Mouse (Mus musculus) small intestine, adult 2 months (tissue): Measurements from ENCODE around the gene Aff4.

Experiments
- CTCF ChIP-seq: fragments of 200-500 bp; IDR thresholded peaks from 2 replicates; pipeline ENCODE4 v1.5.1; 2012; ENCODE audit warnings: low read depth, mild to moderate bottlenecking, control low read depth, inconsistent platforms, low read length, moderate library complexity, mixed read lengths; ENCODE audit not compliant: insufficient replicate concordance, insufficient read length; ENCODE audit errors: extremely low read depth
- POLR2A ChIP-seq: fragments of 200-500 bp; IDR thresholded peaks from 2 replicates; pipeline ENCODE4 v1.6.1; 2012; ENCODE audit warnings: low read depth, mild to moderate bottlenecking, control low read depth, inconsistent platforms, low read length, moderate library complexity

GRCm38 (mm10) chr11:53458996-53459395 lies 108.4 kb downstream of the Aff4 start:
- TF ChIP-seq POLR2A = no peak
- no peak for TF ChIP-seq CTCF
